Mouse (Mus musculus): ENCODE results near the gene Ctu2. TPM values are rescaled to one million over a fixed set of nuclear protein-coding genes. Genes with fewer than 3 reads are reported as not detected.

The Ctu2 gene
- total and polyA plus RNA-seq, 2 experiments from 2014 or later = 52.6 to 99.5 TPM

- WGBS = 88% methylated on average over 6 of the region's 6 CpGs
Measured at GRCm38 (mm10) chr8:122469407-122469806, 6.5 kb upstream of the Ctu2 start.

GRCm38 (mm10) chr8:122469965-122470364, 6.0 kb upstream of the Ctu2 start:
- no peak overlapping the region for H3K4me3 ChIP-seq (ENCODE audit: low read depth, low read length)
- no peaks in the 10 kb centered on the region for H3K9me3 ChIP-seq (ENCODE audit: low read length)
- TF ChIP-seq CTCF (IDR thresholded peaks at IDR 0.05) = no peak
- ATAC-seq (ENCODE audit: low FRiP score) = no peak
- no peak overlapping the region for H3K9ac ChIP-seq (replicated peaks; ENCODE audit: low read length, poor library complexity, severe bottlenecking)
- H3K4me2 ChIP-seq (ENCODE audit: low read depth, low read length, poor library complexity, severe bottlenecking) = no peak overlapping the region
- H3K27me3 ChIP-seq (ENCODE audit: insufficient read depth, low read length) = no peaks in the 10 kb centered on the region
- no peak for DNase-seq (ENCODE audit: low spot score)
- 90% methylated on average over 10 of the region's 10 CpGs for WGBS
- H3K36me3 ChIP-seq (ENCODE audit: insufficient read depth, low read length) = peaks cover 60% of the 10 kb centered on the region
- H3K27ac ChIP-seq (ENCODE audit: low read depth, low read length) = no peak overlapping the region
- peaks cover 6% of the 10 kb centered on the region for H3K4me1 ChIP-seq (ENCODE audit: insufficient read depth, low read length)

More at GRCm38 (mm10) chr8:122469407-122469806, 6.5 kb upstream of the Ctu2 start:
- H3K9ac ChIP-seq (replicated peaks; ENCODE audit: low read length, poor library complexity, severe bottlenecking) = no peak overlapping the region
- no peaks in the 10 kb centered on the region for H3K9me3 ChIP-seq (ENCODE audit: low read length)
- TF ChIP-seq CTCF (IDR thresholded peaks at IDR 0.05) = no peak
- H3K27me3 ChIP-seq (ENCODE audit: insufficient read depth, low read length) = no peaks in the 10 kb centered on the region
- ATAC-seq (ENCODE audit: low FRiP score) (no peak), DNase-seq (ENCODE audit: low spot score) (no peak)
- no peak overlapping the region for H3K4me3 ChIP-seq (ENCODE audit: low read depth, low read length)
- H3K4me2 ChIP-seq (ENCODE audit: low read depth, low read length, poor library complexity, severe bottlenecking) = no peak overlapping the region
- no peak overlapping the region for H3K27ac ChIP-seq (ENCODE audit: low read depth, low read length)
- H3K4me1 ChIP-seq (ENCODE audit: insufficient read depth, low read length) = 0 out of 2 replicates have a peak, but pooled peaks cover under 1% of the 10 kb centered on the region
- H3K36me3 ChIP-seq (ENCODE audit: insufficient read depth, low read length) = peaks cover 60% of the 10 kb centered on the region

- peaks cover 7% of the 10 kb centered on the region for H3K4me1 ChIP-seq (ENCODE audit: insufficient read depth, low read length)
- 85% methylated on average over 5 of the region's 5 CpGs for WGBS
- no peak overlapping the region for H3K9ac ChIP-seq (replicated peaks; ENCODE audit: low read length, poor library complexity, severe bottlenecking)
- H3K4me2 ChIP-seq (ENCODE audit: low read depth, low read length, poor library complexity, severe bottlenecking) = no peak overlapping the region
- no peak overlapping the region for H3K4me3 ChIP-seq (ENCODE audit: low read depth, low read length)
- H3K36me3 ChIP-seq (ENCODE audit: insufficient read depth, low read length) = peaks cover 53% of the 10 kb centered on the region
- H3K9me3 ChIP-seq (ENCODE audit: low read length) = no peaks in the 10 kb centered on the region
- H3K27ac ChIP-seq (ENCODE audit: low read depth, low read length) = no peak overlapping the region
- TF ChIP-seq CTCF (IDR thresholded peaks at IDR 0.05) = no peak
- no peaks in the 10 kb centered on the region for H3K27me3 ChIP-seq (ENCODE audit: insufficient read depth, low read length)
- DNase-seq (ENCODE audit: low spot score) (no peak), ATAC-seq (ENCODE audit: low FRiP score) (no peak)
Measured at GRCm38 (mm10) chr8:122470691-122471090, 5.3 kb upstream of the Ctu2 start.

GRCm38 (mm10) chr8:122473911-122474421, 2.0 kb upstream of the Ctu2 start:
- Histone ChIP-seq H3K27me3 (ENCODE audit: insufficient read depth, low read length) (no peaks in the 10 kb centered on the region), H3K9ac (replicated peaks; ENCODE audit: low read length, poor library complexity, severe bottlenecking) (no peak overlapping the region), H3K9me3 (ENCODE audit: low read length) (no peaks in the 10 kb centered on the region), H3K4me1 (ENCODE audit: insufficient read depth, low read length) (peaks cover 14% of the 10 kb centered on the region), H3K36me3 (ENCODE audit: insufficient read depth, low read length) (peaks cover 42% of the 10 kb centered on the region), H3K4me3 (ENCODE audit: low read depth, low read length) (no peak overlapping the region), H3K27ac (ENCODE audit: low read depth, low read length) (no peak overlapping the region), H3K4me2 (ENCODE audit: low read depth, low read length, poor library complexity, severe bottlenecking) (no peak overlapping the region)
- DNase-seq (ENCODE audit: low spot score) (no peak), ATAC-seq (ENCODE audit: low FRiP score) (no peak)
- no peak for TF ChIP-seq CTCF (IDR thresholded peaks at IDR 0.05)
- 94% methylated on average over 8 of the region's 8 CpGs for WGBS

- DNase-seq (ENCODE audit: low spot score) = peak; percentile 24
- Histone ChIP-seq H3K9ac (replicated peaks; ENCODE audit: low read length, poor library complexity, severe bottlenecking) (peak overlapping the region; percentile 84), H3K9me3 (ENCODE audit: low read length) (no peaks in the 10 kb centered on the region), H3K27ac (ENCODE audit: low read depth, low read length) (peak overlapping the region; percentile 77; the same call in 1 of the 2 replicates), H3K4me3 (ENCODE audit: low read depth, low read length) (peak overlapping the region; percentile 99), H3K4me2 (ENCODE audit: low read depth, low read length, poor library complexity, severe bottlenecking) (peak overlapping the region; percentile 98), H3K27me3 (ENCODE audit: insufficient read depth, low read length) (no peaks in the 10 kb centered on the region), H3K4me1 (ENCODE audit: insufficient read depth, low read length) (peaks cover 14% of the 10 kb centered on the region), H3K36me3 (ENCODE audit: insufficient read depth, low read length) (peaks cover 43% of the 10 kb centered on the region)
- WGBS = 17% methylated on average over 16 of the region's 16 CpGs
- ATAC-seq (ENCODE audit: low FRiP score) = no peak
- no peak for TF ChIP-seq CTCF (IDR thresholded peaks at IDR 0.05)
Measured at GRCm38 (mm10) chr8:122474951-122475560, 887 bp upstream of the Ctu2 start.

GRCm38 (mm10) chr8:122482448-122482847, 6.5 kb downstream of the Ctu2 start:
- TF ChIP-seq CTCF (IDR thresholded peaks at IDR 0.05) = no peak
- Histone ChIP-seq H3K4me1 (ENCODE audit: insufficient read depth, low read length) (no peaks in the 10 kb centered on the region), H3K27me3 (ENCODE audit: insufficient read depth, low read length) (no peaks in the 10 kb centered on the region), H3K27ac (ENCODE audit: low read depth, low read length) (no peak overlapping the region), H3K4me3 (ENCODE audit: low read depth, low read length) (no peak overlapping the region), H3K9me3 (ENCODE audit: low read length) (no peaks in the 10 kb centered on the region), H3K36me3 (ENCODE audit: insufficient read depth, low read length) (peaks cover 62% of the 10 kb centered on the region), H3K9ac (replicated peaks; ENCODE audit: low read length, poor library complexity, severe bottlenecking) (no peak overlapping the region), H3K4me2 (ENCODE audit: low read depth, low read length, poor library complexity, severe bottlenecking) (no peak overlapping the region)
- WGBS = 97% methylated on average over 8 of the region's 8 CpGs
- no peak for DNase-seq (ENCODE audit: low spot score)
- no peak for ATAC-seq (ENCODE audit: low FRiP score)
